ENCODE assay signal across 8 mouse cellular contexts in the genomic region with DNA sequence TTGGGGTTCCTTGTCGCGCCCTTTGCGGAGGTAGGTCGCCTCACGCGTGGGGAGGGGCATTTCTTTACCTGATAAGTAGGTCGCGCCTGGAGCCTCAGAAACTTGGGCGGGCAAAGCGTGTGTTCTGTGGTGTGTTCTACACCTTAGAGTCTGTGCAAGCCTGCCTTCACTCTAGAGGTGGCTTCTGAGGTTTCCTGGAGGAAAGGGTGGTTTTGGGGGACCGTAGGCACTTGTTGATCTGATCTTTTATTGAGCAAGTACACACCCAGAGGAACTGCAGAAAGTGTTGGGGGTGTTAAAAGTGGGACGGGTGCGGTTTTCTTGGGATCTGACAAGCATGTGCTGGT. TPM values are rescaled to one million over a fixed set of nuclear protein-coding genes. Genes with fewer than 3 reads are reported as not detected.
DNase-seq lines count a peak whose midpoint lies in the region; ATAC-seq and TF ChIP-seq lines count a peak whose summit lies in the region.

No protein-coding gene starts in this region.

- H3K9me3 ChIP-seq in embryonic facial prominence, embryonic 12.5 days = no peaks in the 10 kb centered on the region
- H3K9me3 ChIP-seq in hindbrain, embryonic 15.5 days = no peaks in the 10 kb centered on the region
- H3K9me3 ChIP-seq in midbrain, embryonic 13.5 days = no peaks in the 10 kb centered on the region

- intact Hi-C loops in left cerebral cortex, adult 2 months (cut with DNase I) = loop anchor here (5.0 kb wide), 1 partner anchor 232 kb away; the partner anchor contains the start of gene Htr1b

- H3K27me3 ChIP-seq in embryonic facial prominence, embryonic 12.5 days = 0 out of 2 replicates have a peak, but pooled peaks cover 7% of the 10 kb centered on the region
- 0 out of 2 replicates have a peak, but pooled peaks cover 8% of the 10 kb centered on the region for H3K27me3 ChIP-seq in hindbrain, embryonic 15.5 days
- peaks cover 7% of the 10 kb centered on the region; the same call in 1 of the 2 replicates for H3K27me3 ChIP-seq in midbrain, embryonic 13.5 days

- H3K4me1 ChIP-seq in embryonic facial prominence, embryonic 12.5 days = no peaks in the 10 kb centered on the region
- 0 out of 2 replicates have a peak, but pooled peaks cover 3% of the 10 kb centered on the region for H3K4me1 ChIP-seq in hindbrain, embryonic 15.5 days (replicated peaks)
- H3K4me1 ChIP-seq in midbrain, embryonic 13.5 days (replicated peaks) = 0 out of 2 replicates have a peak, but pooled peaks cover 3% of the 10 kb centered on the region

- 21% methylated on average over 13 of the region's 13 CpGs for WGBS in embryonic facial prominence, embryonic 12.5 days
- 27% methylated on average over 13 of the region's 13 CpGs for WGBS in hindbrain, embryonic 15.5 days
- WGBS in midbrain, embryonic 13.5 days = 31% methylated on average over 13 of the region's 13 CpGs

- no peak overlapping the region for H3K27ac ChIP-seq in left cerebral cortex, adult 2 months
- no peak overlapping the region for H3K27ac ChIP-seq in embryonic facial prominence, embryonic 12.5 days
- no peak overlapping the region for H3K27ac ChIP-seq in hindbrain, embryonic 15.5 days (replicated peaks)
- H3K27ac ChIP-seq in midbrain, embryonic 13.5 days = no peak overlapping the region

- peak overlapping the region; percentile 53 for H3K4me3 ChIP-seq in left cerebral cortex, adult 2 months
- peak overlapping the region; percentile 59 for H3K4me3 ChIP-seq in embryonic facial prominence, embryonic 12.5 days
- peak overlapping the region; percentile 55 for H3K4me3 ChIP-seq in hindbrain, embryonic 15.5 days
- peak overlapping the region; percentile 54 for H3K4me3 ChIP-seq in midbrain, embryonic 13.5 days (replicated peaks)

- peak in 1 of 2 experiments; percentile 9 for DNase-seq in left cerebral cortex, adult 2 months (ENCODE audit: extremely low spot score in 1 of 2, low spot score in 2 of 2)
- no peak for DNase-seq in left cerebral cortex, adult 11 months (ENCODE audit: low spot score)
- DNase-seq in urinary bladder, postnatal 4 days (ENCODE audit: low spot score in 2 of 2) = no peak
- no peak for DNase-seq in right cerebral cortex, adult 2 months (ENCODE audit: low spot score in 2 of 2)
- no peak for DNase-seq in thymus, adult 18-20 months

- ATAC-seq in embryonic facial prominence, embryonic 12.5 days (ENCODE audit: insufficient number of reproducible peaks, insufficient read depth, low FRiP score, low TSS enrichment) = no peak; the same call in 1 of the 2 replicates
- ATAC-seq in hindbrain, embryonic 15.5 days (ENCODE audit: low FRiP score, low read depth) = no peak
- ATAC-seq in midbrain, embryonic 13.5 days = no peak

- H3K36me3 ChIP-seq in embryonic facial prominence, embryonic 12.5 days = no peaks in the 10 kb centered on the region
- no peaks in the 10 kb centered on the region for H3K36me3 ChIP-seq in hindbrain, embryonic 15.5 days
- no peaks in the 10 kb centered on the region for H3K36me3 ChIP-seq in midbrain, embryonic 13.5 days

- H3K4me2 ChIP-seq in embryonic facial prominence, embryonic 12.5 days (replicated peaks) = peak overlapping the region; percentile 76
- peak overlapping the region; percentile 79 for H3K4me2 ChIP-seq in hindbrain, embryonic 15.5 days
- H3K4me2 ChIP-seq in midbrain, embryonic 13.5 days (replicated peaks) = peak overlapping the region; percentile 67

- H3K9ac ChIP-seq in embryonic facial prominence, embryonic 12.5 days = peak overlapping the region; percentile 60
- peak overlapping the region; percentile 49 for H3K9ac ChIP-seq in hindbrain, embryonic 15.5 days
- H3K9ac ChIP-seq in midbrain, embryonic 13.5 days (replicated peaks) = peak overlapping the region; percentile 57

- TF ChIP-seq CTCF in left cerebral cortex, adult 2 months (IDR thresholded peaks at IDR 0.05) = no peak

RNA-seq across cellular contexts. Expression of gene Mei4, which starts 0.4 kb away (rescaled TPM):
- total RNA-seq in left cerebral cortex, adult 2 months (2021) = 1 to 10 TPM; 1.0 to 1.1 TPM
- polyA plus RNA-seq in embryonic facial prominence, embryonic 12.5 days (2016; fragmentation: Nextera tagmentation; extraction: Ambion mirVana) = 1.4 and 2.3 TPM in 2 replicates
- 1.9 and 2.1 TPM in 2 replicates for polyA plus RNA-seq in hindbrain, embryonic 15.5 days (2015; fragmentation: Nextera tagmentation; extraction: Ambion mirVana)
- 0.62 and 0.73 TPM in 2 replicates for polyA plus RNA-seq in midbrain, embryonic 13.5 days (2015; fragmentation: Nextera tagmentation; extraction: Ambion mirVana)
